Mouse (Mus musculus) liver, embryonic 15.5 days (tissue): ENCODE data around the gene Hist1h4h. TPM values are rescaled to one million over a fixed set of nuclear protein-coding genes. Genes with fewer than 3 reads are reported as not detected.

ENCODE experiments used
- ATAC-seq: fragments of 200-750 bp; cut with Nextera tagmentation; 2 replicates; pipeline ENCODE4 v1.8.0; 2017; ENCODE audit warnings: moderate number of reproducible peaks, mild to moderate bottlenecking, moderate library complexity; ENCODE audit not compliant: insufficient read depth
- H3K27ac ChIP-seq: fragments of 300-500 bp; sonication (generic); replicated peaks from 2 replicates; pipeline ENCODE4 v1.5.1; 2015; ENCODE audit warnings: mild to moderate bottlenecking, inconsistent platforms
- H3K27me3 ChIP-seq: fragments of 300-500 bp; sonication (generic); 2 replicates; pipeline ENCODE4 v1.6.1; 2015; ENCODE audit warnings: mild to moderate bottlenecking, inconsistent platforms
- H3K36me3 ChIP-seq: fragments of 300-500 bp; sonication (generic); replicated peaks from 2 replicates; pipeline ENCODE4 v1.6.1; 2015; ENCODE audit warnings: moderate library complexity, mild to moderate bottlenecking, inconsistent platforms
- H3K4me1 ChIP-seq: fragments of 300-500 bp; sonication (generic); replicated peaks from 2 replicates; pipeline ENCODE4 v1.6.1; 2015; ENCODE audit warnings: inconsistent platforms
- H3K4me2 ChIP-seq: fragments of 300-500 bp; sonication (generic); 2 replicates; pipeline ENCODE4 v1.6.1; 2015; ENCODE audit warnings: moderate library complexity, mild to moderate bottlenecking, inconsistent platforms
- H3K4me3 ChIP-seq: fragments of 300-500 bp; sonication (generic); replicated peaks from 2 replicates; pipeline ENCODE4 v1.5.1; 2015; ENCODE audit warnings: mild to moderate bottlenecking, inconsistent platforms
- H3K9ac ChIP-seq: fragments of 300-500 bp; sonication (generic); 2 replicates; pipeline ENCODE4 v1.6.1; 2015; ENCODE audit warnings: moderate library complexity, mild to moderate bottlenecking, inconsistent platforms
- H3K9me3 ChIP-seq: fragments of 300-500 bp; sonication (generic); replicated peaks from 2 replicates; pipeline ENCODE4 v1.6.1; 2016; ENCODE audit warnings: inconsistent platforms
- WGBS: fragments of 180-500 bp; shearing (Covaris S2); methylation state at CpG from one replicate; pipeline ENCODE4 v1.1.7; 2015; ENCODE audit warnings: mixed read lengths; ENCODE audit not compliant: insufficient replicate concordance; 5-methylcytosine and 5-hydroxymethylcytosine counted together
- polyA plus RNA-seq: library from polyadenylated mRNA; unstranded; fragments of >200 nt; fragmentation: Nextera tagmentation; extraction: Ambion mirVana; gene quantifications from 2 replicates; pipeline ENCODE4 v1.2.1, GENCODE M21; 2015

Gene Hist1h4h
- polyA plus RNA-seq = 4.6 and 7.0 TPM in 2 replicates

DNA sequence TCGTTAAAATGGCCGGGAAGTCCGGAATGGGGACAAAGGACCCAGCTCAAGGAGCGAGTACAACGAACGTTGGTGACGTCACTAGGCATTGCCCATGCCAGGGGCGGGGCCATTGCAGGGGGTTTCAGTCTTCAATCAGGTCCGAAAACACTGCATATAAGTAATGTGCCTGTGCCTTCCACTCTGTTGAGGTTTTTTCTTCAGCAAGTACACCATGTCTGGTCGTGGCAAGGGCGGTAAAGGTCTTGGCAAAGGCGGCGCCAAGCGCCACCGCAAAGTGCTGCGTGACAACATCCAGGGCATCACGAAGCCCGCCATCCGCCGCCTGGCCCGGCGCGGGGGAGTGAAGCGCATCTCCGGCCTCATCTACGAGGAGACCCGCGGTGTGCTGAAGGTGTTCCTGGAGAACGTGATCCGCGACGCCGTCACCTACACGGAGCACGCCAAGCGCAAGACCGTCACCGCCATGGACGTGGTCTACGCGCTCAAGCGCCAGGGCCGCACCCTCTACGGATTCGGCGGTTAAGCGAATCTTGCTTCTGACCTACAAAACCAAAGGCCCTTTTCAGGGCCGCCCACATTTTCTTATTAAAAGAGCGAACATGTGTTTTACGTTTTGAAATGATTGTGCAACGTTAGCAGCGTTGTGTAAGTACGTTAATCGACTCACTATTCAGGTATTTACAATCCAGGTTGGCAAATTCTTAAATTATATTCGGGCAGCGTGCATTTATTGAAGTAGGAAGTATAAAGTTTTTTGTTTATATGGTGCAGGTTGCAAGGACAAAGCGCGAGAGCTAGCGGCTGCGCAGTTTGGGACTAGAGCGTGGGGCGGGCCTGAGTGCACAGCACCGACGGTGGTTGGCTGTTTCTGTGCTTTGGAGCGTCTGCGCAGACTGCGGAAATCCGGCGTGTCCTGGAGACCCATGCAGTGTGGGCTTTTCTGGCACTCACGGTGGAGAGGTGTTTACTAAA is at the start of gene Hist1h4h:
TSS of gene Hist1h4h (plus strand) at position 150 of the 975 bp plus-strand sequence.
- Histone ChIP-seq H3K4me2 (peak within 1 kb of the TSS; percentile 78), H3K36me3 (no peaks in the 10 kb centered on the region), H3K4me3 (peak within 1 kb of the TSS; percentile 66), H3K9me3 (no peaks in the 10 kb centered on the region), H3K9ac (peak within 1 kb of the TSS; percentile 75), H3K27ac (peak within 1 kb of the TSS; percentile 98), H3K27me3 (no peaks in the 10 kb centered on the region), H3K4me1 (peaks cover 34% of the 10 kb centered on the region)
- ATAC-seq = peak; percentile 59
- under 1% methylated on average over 64 of the region's 70 CpGs for WGBS

GRCm38 (mm10) chr13:23483153-23483552 is 47.7 kb upstream of the Hist1h4h start:
- ATAC-seq = no peak
- Histone ChIP-seq H3K4me2 (no peak overlapping the region), H3K9me3 (no peaks in the 10 kb centered on the region), H3K4me1 (no peaks in the 10 kb centered on the region), H3K4me3 (no peak overlapping the region), H3K36me3 (no peaks in the 10 kb centered on the region), H3K9ac (no peak overlapping the region), H3K27ac (no peak overlapping the region), H3K27me3 (peaks cover 53% of the 10 kb centered on the region)
- WGBS = 52% methylated on average over 2 of the region's 2 CpGs

DNA sequence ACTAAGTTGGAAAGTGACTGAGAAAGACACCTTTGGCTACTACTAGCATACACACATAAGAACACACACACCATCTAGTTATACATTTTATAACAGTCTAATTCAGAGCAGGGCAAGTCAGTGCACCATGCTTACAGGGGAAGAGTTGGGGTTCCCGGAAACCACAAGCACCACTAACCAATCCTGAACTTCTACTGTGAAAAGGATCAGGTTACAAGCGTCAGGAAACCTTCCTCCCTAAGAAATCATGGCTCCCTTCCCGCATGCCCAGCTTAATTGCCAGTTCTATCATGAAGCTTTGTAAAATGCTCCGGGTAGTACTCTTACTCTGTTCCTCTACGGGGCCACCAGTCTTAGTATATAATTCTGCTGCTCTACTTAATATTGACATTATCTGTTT is 45.6 kb upstream of the Hist1h4h start:
- 29% methylated on average over 5 of the region's 5 CpGs for WGBS
- H3K27ac ChIP-seq = no peak overlapping the region
- no peaks in the 10 kb centered on the region for H3K36me3 ChIP-seq
- no peaks in the 10 kb centered on the region for H3K9me3 ChIP-seq
- no peak overlapping the region for H3K4me2 ChIP-seq
- H3K4me1 ChIP-seq = no peaks in the 10 kb centered on the region; the same call in 1 of the 2 replicates
- H3K9ac ChIP-seq = no peak overlapping the region
- H3K4me3 ChIP-seq = no peak overlapping the region
- ATAC-seq = no peak
- peaks cover 41% of the 10 kb centered on the region for H3K27me3 ChIP-seq

DNA sequence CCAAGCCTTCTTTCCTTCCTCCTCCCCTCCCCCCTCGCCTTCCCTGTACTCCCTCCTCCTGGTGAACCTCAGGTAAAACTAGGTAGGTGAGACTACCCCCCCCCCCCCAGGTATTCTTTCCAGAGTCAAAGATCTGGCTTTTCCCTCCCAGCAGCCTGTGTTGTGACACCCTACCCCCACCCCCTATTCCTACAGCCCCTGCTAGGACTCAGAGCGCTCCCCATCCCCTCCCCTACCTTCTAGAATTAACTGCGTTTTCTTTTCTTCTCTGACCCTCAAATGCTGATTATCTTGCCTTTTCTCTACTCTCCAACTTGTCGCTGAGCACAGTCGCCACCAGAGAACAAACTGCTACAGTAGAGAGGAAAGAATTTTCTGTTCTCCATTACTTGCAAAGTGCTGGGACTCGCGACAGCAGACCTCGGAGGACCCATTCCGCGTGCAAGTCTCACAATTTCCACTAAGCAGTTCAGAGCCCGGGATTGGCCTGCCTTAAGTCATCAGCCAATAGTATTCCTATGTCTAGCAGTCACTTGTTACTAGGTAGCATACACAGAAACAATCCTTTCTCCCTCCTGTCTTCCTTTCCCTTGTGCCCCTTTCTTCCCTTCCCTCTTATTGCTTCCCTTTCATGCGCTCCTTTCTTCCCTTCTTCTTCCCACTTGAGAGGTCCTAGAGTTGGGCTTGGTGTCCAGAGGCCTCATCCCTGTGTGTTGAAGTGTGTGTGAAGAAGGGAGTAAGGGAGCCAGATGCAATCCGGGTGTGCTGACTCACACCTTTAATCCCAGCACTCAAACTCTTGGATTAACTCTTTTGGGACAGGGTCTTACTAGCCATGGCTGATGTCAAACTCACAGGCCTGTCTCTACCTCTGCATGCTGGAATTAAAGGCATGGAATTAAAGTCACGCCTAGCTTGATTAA is 42.2 kb upstream of the Hist1h4h start, which contains the start of gene Btn2a2:
TSS of gene Btn2a2 (minus strand) at position 458 of the 923 bp plus-strand sequence.
- 0 out of 2 replicates have a peak, but pooled peaks have one; percentile 31 for ATAC-seq
- peaks cover 15% of the 10 kb centered on the region for H3K4me1 ChIP-seq
- no peaks in the 10 kb centered on the region for H3K36me3 ChIP-seq
- H3K9me3 ChIP-seq = no peaks in the 10 kb centered on the region
- 0 out of 2 replicates have a peak within 1 kb of the TSS, but pooled peaks have one; percentile 15 for H3K4me3 ChIP-seq
- H3K27ac ChIP-seq = no peak within 1 kb of the TSS
- H3K4me2 ChIP-seq = peak within 1 kb of the TSS; percentile 48
- WGBS = 10% methylated on average over 14 of the region's 14 CpGs
- H3K27me3 ChIP-seq = peaks cover 17% of the 10 kb centered on the region
- H3K9ac ChIP-seq = no peak within 1 kb of the TSS

DNA sequence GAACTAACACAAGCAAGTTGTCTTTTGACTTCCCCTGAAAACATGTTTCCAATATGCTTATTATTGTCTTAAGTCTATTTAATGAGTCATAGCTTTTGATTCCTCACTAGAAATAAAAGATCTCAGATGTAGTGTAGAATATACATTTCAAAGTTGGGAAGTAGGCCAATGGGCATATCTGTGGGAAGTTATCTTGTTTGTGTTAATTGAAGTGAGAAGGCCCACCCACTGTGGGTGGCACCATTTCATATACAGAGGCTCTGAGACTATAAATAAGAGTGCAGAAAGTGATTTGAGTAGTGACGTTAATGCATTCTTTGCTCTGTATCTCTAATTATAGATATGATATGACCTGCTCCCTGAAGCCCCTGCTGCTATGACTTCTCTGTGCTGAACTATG is 40.0 kb upstream of the Hist1h4h start:
- Histone ChIP-seq H3K9ac (no peak overlapping the region), H3K4me3 (no peak overlapping the region), H3K27ac (no peak overlapping the region), H3K27me3 (peaks cover 15% of the 10 kb centered on the region), H3K9me3 (no peaks in the 10 kb centered on the region), H3K4me2 (no peak overlapping the region), H3K36me3 (no peaks in the 10 kb centered on the region), H3K4me1 (peaks cover 15% of the 10 kb centered on the region)
- 26% methylated on average over 1 of the region's 1 CpGs for WGBS
- ATAC-seq = no peak

GRCm38 (mm10) chr13:23491263-23491662 is 39.6 kb upstream of the Hist1h4h start:
- Histone ChIP-seq H3K27me3 (peaks cover 15% of the 10 kb centered on the region), H3K36me3 (no peaks in the 10 kb centered on the region), H3K4me3 (no peak overlapping the region), H3K27ac (no peak overlapping the region), H3K9ac (no peak overlapping the region), H3K4me1 (peaks cover 15% of the 10 kb centered on the region), H3K4me2 (peak overlapping the region; percentile 26; the same call in 1 of the 2 replicates), H3K9me3 (no peaks in the 10 kb centered on the region)
- ATAC-seq = no peak
- WGBS = 17% methylated on average over 1 of the region's 1 CpGs

DNA sequence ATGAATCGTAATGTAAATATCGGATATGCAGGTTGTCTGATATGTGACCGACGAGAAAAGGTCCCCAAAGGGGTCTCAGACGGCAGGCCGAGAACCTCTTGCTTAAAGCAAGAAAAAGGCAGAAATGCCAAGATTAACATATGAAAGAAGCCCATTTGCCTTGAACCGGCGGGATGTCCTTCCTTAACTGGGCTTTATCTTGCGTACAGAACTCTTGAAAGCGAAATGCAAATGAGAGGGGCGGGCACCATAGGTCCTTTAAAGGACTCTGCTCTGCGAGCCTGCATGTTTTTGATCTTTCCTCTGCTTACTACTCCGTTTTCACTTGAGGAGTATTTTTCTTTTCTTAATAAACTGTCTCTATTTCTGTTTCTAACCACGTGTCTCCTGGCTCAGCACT is 38.9 kb upstream of the Hist1h4h start:
- Histone ChIP-seq H3K4me1 (peaks cover 17% of the 10 kb centered on the region), H3K4me3 (peak overlapping the region; percentile 48), H3K27ac (no peak overlapping the region), H3K36me3 (no peaks in the 10 kb centered on the region), H3K9me3 (no peaks in the 10 kb centered on the region), H3K9ac (0 out of 2 replicates have a peak overlapping the region, but pooled peaks have one; percentile 31), H3K27me3 (peaks cover 9% of the 10 kb centered on the region), H3K4me2 (peak overlapping the region; percentile 70)
- 10% methylated on average over 14 of the region's 14 CpGs for WGBS
- no peak for ATAC-seq

GRCm38 (mm10) chr13:23495526-23495925 is 35.3 kb upstream of the Hist1h4h start:
- ATAC-seq = no peak
- Histone ChIP-seq H3K9ac (no peak overlapping the region), H3K9me3 (no peaks in the 10 kb centered on the region), H3K27me3 (no peaks in the 10 kb centered on the region), H3K4me3 (no peak overlapping the region), H3K4me2 (no peak overlapping the region), H3K4me1 (peaks cover 40% of the 10 kb centered on the region), H3K36me3 (no peaks in the 10 kb centered on the region), H3K27ac (no peak overlapping the region)
- WGBS = 64% methylated on average over 6 of the region's 6 CpGs

DNA sequence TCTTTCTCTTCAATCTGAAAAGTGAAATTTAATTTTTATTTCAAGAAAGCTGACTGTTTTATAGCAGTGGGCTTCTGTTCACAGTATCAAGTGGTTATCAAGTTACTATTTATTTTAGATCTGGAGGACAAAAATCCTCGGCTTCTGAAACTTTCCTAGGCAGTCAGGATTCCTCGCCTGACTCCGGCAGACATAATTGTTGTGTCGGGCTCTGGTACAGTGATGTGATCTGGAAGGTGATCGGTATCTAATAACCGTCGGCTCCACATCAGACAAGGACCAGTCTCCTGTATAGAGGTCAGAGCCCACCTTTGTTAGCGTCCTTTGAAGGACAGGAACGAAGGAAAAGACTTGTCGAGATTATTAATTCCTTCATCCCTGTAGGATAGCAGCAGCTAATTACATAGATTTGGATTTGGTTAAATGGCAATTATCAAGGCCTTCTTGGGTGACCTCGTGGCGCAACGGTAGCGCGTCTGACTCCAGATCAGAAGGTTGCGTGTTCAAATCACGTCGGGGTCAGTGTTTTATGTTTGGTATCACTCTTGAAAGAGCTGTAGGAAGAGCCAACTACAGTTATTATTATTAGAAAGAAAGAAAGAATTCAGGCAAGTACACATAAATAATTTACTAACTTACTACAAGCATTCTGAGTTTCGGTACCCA is 33.1 kb upstream of the Hist1h4h start:
- Histone ChIP-seq H3K27me3 (no peaks in the 10 kb centered on the region), H3K4me1 (peaks cover 39% of the 10 kb centered on the region), H3K36me3 (no peaks in the 10 kb centered on the region), H3K27ac (no peak overlapping the region), H3K9ac (peak overlapping the region; percentile 30; the same call in 1 of the 2 replicates), H3K9me3 (no peaks in the 10 kb centered on the region), H3K4me2 (peak overlapping the region; percentile 71), H3K4me3 (peak overlapping the region; percentile 50)
- 4% methylated on average over 19 of the region's 19 CpGs for WGBS
- peak; percentile 35; the same call in 1 of the 2 replicates for ATAC-seq

DNA sequence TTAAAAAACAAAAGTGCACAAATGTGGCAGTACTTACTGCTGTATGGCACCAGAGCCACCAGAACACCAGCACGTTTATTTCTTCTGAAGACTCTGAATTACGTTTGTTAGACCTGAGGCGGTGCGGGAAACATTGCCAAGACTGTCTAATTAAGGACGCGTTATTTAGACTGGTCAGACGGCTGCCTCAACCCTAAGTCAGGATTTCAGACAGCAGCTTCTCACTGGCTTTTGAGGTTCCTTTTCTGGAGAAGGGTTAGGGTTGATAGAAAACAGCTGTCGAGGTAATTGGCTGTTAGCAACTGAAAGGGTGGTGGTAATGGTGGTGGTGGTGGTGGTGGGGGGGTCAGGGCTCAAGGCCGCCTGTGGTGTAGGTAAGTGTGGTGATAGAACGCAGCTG is 32.2 kb upstream of the Hist1h4h start:
- 18% methylated on average over 10 of the region's 10 CpGs for WGBS
- Histone ChIP-seq H3K4me1 (peaks cover 43% of the 10 kb centered on the region), H3K9ac (peak overlapping the region; percentile 30), H3K4me2 (peak overlapping the region; percentile 71), H3K27ac (no peak overlapping the region), H3K4me3 (peak overlapping the region; percentile 50), H3K36me3 (no peaks in the 10 kb centered on the region), H3K9me3 (no peaks in the 10 kb centered on the region), H3K27me3 (no peaks in the 10 kb centered on the region)
- no peak for ATAC-seq
